Mouse (Mus musculus) thymus, adult 2 months (tissue): Measurements from ENCODE around the gene Gm12184.

Experiments
- CTCF ChIP-seq: fragments of 200-500 bp; IDR thresholded peaks from 2 replicates; pipeline ENCODE4 v1.5.1; 2012; ENCODE audit warnings: mild to moderate bottlenecking, control low read depth, low read length, moderate library complexity, borderline replicate concordance; ENCODE audit not compliant: control insufficient read depth, poor library complexity, insufficient read depth; ENCODE audit errors: extremely low read depth
- POLR2A ChIP-seq: fragments of 200-500 bp; IDR thresholded peaks from 2 replicates; pipeline ENCODE4 v1.6.1; 2012; ENCODE audit warnings: mild to moderate bottlenecking, low read length, control low read depth, moderate library complexity; ENCODE audit not compliant: control insufficient read depth, poor library complexity, insufficient read depth; ENCODE audit errors: extremely low read depth

DNA sequence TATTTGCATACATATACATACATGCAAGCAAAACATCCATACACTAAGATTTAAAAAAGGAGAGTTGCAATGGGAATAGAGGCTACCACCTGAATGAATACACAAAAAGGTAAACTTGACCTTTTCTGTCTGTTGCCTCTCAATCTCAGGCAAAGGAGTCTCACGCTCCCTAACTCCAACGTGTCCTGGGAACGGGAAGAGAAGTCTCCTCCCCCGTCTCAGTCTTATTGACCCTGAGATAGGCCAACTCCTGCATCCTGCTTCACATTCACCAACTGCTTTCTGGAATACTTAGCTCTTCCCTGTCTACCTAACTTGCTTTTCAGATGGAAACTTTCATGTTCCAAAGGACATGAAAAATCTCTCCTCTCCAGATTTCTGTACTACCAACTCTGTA, 17.0 kb downstream of the Gm12184 start:
- TF ChIP-seq POLR2A: no peak
- TF ChIP-seq CTCF: no peak
